Mouse (Mus musculus): ENCODE data around the gene Zmat1.
"Not testable (repeated sequence)": the region's sequence is repeated elsewhere in the genome, so short reads cannot be mapped to it uniquely, and the experiment has no call there.

Gene Zmat1

DNA sequence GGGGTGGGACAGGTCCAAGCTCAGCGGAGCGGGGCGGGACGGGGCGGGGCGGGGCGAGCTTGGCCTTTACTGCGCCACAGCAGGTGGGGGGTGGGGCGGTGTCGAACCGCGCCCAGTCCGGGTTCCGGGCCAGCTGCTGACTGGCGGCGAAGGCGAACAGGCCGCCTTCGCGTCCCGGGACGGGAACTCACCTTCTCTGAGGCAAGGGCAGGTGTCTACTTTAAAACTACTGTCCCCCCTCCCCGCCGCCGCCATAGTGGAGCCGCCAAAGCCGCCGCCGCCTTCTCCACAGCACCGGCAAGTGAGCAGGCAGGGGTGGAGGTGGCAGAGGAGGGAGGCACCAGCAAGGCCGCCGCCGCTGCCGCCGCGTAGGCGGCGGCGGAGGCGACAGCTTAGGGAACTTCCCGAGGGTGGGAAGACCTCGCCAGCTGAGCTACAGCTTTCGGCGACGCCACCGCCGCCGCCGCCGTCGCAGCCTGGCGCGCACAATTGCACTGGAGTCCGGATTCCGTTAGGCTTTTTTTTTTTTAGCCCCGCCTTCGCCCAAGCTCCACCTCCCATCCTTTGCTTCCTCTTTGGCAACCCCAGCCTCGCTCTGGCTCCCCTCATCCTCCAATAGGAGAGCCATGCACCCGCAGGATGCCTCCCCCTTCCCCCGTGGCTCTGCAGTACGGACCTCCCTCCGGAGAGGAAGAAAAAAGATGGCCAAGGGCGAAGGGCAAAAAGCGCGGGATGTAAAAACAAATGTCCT lies at the start of gene Zmat1:
TSS of gene Zmat1 (minus strand) at position 490 of the 751 bp plus-strand sequence.
- DNase-seq (ENCODE audit: low spot score in 2 of 2), result peak; percentile 86 to 89

DNA sequence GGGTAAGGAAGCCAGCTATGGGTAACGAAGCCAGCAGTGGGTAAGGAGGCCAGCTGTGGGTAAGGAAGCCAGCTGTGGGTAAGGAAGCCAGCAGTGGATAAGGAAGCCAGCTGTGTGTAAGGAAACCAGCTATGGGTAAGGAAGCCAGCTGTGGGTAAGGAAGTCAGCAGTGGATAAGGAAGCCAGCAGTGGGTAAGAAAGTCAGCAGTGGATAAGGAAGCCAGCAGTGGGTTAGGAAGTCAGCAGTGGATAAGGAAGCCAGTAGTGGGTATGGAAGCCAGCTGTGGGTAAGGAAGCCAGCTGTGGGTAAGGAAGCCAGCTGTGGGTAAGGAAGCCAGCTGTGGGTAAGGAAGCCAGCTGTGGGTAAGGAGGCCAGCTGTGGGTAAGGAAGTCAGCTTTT lies 44.9 kb upstream of the Zmat1 start:
- DNase-seq (ENCODE audit: low spot score in 2 of 2), result not testable (repeated sequence)

DNA sequence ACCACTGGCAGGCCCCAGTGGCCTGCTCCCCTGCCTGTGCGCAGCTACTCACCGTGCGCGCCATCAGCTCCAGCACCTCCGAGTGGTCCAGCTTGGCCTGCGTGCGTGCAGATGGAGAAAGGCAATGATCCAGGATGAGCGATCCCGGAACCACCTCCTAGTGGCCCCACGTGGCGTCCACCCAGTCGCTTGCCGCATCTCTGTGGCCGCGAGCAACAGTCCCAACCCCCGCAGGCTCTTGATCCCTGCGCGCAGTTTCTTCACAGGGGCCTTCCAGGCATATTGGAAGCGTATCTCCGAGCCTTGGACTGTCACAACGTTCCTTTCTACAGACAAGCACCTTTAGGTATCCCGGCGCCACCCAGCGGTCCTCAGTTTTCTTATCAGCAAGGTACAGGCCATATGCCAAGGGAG lies 27.0 kb upstream of the Zmat1 start:
- no peak for DNase-seq (ENCODE audit: low spot score in 2 of 2)

DNA sequence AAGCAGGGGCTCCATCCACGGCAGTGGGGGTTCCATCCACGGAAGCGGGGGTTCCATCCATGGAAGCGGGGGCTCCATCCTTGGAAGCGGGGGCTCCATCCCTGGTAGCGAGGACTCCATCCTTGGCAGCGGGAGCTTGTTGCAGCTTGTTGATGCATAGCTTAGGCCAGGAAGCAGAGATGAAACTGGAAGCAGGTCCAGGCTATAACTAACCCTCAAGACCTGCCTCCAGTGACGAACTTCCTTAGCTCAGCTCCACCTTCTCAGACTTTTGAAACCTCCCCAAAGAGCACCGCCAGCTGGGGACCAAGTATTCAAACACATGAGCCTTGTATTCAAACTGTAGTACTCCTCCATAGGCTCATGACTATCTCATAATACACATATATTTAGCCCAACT lies 16.1 kb upstream of the Zmat1 start:
- DNase-seq (ENCODE audit: low spot score in 2 of 2), result no peak

DNA sequence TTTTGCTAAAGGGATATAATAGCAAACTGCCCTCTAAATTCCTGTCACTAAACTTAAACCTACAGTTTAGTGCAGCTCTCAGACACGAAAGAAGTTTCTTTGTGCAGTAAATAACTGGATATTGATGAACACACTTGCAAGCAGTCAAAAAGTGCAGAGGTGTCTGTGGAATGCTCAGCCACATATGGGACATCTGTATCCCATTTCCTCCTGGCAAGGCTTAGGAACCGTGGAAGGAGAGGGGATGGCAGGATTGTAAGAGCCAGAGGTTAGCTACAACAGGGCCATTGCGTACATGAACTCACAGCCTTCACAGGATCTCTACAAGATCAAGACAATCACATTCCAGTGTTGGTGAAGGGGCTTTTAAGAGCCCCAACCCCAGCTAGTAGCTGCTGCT lies 2.4 kb upstream of the Zmat1 start:
- no peak for DNase-seq (ENCODE audit: low spot score in 2 of 2)

DNA sequence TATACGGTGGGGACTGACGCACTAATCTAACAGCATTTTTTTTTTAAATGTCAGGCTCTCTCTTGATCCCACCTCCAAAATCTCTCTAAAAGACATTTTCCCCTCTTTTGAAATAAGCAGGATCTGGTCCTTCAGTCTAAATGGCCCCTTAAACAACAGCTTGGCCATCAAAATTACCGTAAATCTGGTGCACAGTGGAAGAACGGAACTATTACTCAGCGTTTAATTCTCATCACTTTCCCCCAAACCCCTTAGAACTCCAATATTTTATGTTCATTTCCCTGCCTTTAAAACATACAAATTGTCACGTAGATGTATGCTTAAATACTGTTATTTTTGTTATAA lies 434 bp upstream of the Zmat1 start:
- no peak for DNase-seq (ENCODE audit: low spot score in 2 of 2)

DNA sequence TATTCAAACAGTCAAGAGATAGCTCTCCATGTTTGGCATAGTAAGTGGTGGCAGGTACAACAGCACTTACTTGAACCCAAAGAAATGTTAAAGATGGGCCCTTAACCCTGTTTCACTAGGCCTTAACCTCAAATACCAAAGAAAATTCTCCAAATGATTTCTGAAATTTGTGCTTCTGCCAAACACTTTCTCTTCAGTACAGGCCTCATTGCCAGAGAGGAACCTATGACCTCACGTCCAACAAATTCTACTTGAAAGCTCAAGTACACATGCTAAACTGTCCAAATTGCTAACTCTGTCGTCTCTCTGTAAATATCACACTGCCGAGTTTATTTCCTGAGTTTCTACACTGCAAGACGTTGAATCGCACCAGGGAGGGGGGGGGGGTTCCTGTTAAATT lies 988 bp downstream of the Zmat1 start:
- DNase-seq (ENCODE audit: low spot score in 2 of 2), result peak in 1 of 2 experiments; percentile 1

DNA sequence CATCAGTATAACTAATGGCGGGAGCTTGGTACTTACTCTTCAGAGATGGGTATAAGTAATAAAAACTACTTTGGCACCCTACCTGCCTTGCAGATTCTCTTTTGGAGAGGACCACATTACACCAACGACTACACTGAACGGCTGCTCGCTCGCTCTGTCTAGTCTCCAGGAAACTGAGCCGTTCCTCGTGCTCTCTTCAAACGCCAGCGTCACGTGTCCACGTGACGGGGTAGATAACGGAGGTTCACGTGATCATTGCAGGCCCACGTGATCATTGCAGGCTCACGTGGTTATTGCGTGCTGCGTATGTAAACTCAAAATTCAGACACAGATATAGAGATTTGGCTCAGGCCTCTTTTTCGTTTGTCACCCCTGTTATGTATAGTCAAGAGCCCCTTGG lies 44.5 kb downstream of the Zmat1 start, which contains the start of gene Nxf2:
TSS of gene Nxf2 (minus strand) at position 209 of the 400 bp plus-strand sequence.
- no peak for DNase-seq (ENCODE audit: low spot score in 2 of 2)

DNA sequence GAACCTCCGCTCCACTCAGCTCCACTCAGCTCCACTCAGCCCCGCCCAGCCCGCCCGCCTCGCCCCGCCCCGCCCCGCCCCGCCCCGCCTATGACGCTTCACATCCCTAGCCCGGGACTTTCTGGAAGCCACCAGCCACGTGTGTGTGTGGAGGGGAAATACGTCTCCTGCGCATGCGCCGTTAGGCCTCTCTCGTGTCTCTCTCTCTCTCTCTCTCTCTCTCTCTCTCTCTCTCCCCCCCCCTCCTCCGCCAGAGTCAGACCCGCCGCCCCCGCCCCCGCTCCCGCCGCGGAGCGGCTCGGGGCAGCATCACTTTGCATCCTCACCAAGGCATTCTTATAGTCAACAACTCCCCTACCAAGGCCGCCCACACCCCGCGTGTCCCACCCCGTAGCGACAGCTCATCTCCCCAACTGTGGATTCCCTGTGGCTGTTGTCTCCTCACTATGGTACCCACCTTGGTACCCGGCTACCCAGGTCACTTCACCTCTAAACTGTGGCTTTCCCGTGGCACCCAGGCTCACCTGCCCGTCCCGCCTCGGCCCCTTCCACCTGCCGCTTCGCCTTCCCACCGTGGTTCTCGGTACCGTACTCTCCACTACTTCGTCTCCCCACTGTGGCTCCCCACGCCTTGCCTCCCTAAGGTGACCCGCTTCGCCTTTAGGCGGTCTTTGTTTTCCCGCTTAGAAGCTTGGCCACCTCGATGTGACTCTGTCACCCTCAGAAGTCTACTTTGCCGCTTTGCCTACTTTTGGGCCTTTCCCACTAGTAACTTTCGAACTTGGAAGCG lies 45.5 kb downstream of the Zmat1 start:
- DNase-seq (ENCODE audit: low spot score in 2 of 2), result peak; percentile 58 to 68

DNA sequence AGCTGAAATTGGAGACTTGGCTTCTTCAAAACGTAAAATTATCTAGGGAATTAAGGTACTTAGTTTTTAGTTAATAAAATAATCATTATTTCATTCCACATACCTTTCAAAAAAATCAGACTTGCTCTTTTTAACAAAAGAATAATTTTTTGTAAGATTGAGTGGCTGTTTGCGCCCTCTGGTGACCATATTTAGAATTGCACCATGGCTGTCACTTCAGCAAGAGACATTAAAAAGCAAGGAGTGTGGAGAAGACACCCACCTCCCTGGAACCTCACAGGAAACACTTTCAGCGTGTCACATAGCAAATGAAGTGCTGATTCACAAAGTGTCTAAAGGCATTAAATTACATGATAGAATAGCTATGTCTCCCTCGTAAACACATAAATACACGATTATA lies 78.6 kb downstream of the Zmat1 start:
- peak in 1 of 2 experiments; percentile 1 for DNase-seq (ENCODE audit: low spot score in 2 of 2)

DNA sequence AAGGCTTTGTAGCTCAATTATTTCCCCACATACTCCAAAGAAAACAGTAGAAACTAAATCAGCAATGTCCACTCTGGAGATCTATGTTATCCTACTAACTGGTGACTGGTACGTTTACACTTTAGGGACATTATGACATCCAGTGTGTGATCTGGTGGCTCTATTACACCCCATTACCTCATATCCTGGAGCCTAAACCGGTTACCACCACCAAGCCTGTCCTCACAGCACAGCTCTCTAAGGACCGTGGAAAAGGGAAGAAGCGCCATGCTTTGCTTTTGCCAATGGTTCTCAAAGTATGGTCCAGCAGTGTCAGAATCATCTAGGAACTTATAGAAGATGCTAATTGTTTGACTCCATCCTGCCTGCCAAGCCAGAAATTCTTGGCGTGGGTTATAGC lies 79.1 kb downstream of the Zmat1 start:
- no peak for DNase-seq (ENCODE audit: low spot score in 2 of 2)

DNA sequence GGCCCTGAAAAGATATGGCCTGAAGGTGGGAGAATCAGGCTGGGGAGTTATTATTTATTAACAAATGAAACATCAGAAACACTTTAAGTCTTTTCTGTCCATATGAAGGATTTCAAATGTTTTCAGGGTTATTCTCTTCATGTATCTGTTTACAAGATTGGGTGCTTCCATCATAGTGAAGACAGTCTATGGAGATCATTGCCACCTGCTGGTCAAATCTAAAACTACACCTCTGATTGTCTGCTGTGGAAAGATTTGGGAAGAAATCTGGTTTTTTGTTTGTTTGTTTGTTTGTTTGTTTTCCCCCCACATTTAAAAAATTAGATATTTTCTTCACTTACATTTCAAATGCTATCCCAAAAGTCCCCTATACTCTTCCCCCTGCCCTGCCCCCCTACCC lies 84.0 kb downstream of the Zmat1 start:
- peak in 1 of 2 experiments; percentile 5 for DNase-seq (ENCODE audit: low spot score in 2 of 2)

DNA sequence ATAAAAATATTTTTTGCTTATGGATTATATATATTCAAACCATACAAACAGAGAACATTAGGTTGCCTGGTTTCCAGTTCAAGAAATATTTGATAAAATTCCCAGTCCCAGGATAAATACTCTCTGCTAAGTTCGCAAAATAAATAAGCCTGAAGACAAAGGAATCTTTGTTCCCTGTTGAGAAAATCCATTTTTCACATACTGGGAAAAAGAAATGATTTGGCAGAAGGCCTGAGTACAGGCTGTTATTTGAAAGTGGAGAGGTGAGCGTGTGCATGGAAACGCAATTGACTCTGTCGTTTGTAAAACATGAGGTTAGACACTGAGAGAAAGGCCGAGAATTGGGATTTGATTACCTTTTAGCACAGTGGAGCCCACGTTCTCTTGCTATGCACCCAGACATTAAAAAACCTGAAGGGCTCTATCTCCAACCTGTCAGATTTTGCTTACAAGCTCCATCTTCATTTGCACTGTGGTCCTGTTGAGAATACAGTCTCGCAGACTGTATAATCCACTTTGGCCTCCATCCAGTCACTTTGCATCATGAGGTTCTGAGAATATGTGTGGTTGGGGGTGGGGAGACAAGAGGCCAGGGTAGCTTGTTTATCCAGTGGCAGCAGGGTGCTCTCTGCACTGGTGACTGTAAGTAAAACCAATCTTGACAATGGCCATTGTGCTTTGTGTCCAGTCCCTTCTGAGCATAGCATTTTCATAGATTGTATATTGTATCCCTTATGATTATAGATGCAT lies 85.2 kb downstream of the Zmat1 start:
- DNase-seq (ENCODE audit: low spot score in 2 of 2), result no peak

All from spleen, postnatal 36 days (tissue).